Mouse (Mus musculus): ENCODE measurements around the gene Ccdc138. TPM values are rescaled to one million over a fixed set of nuclear protein-coding genes. Genes with fewer than 3 reads are reported as not detected.

Gene Ccdc138
- total RNA-seq, 1 experiment, result 6.6 TPM

DNA sequence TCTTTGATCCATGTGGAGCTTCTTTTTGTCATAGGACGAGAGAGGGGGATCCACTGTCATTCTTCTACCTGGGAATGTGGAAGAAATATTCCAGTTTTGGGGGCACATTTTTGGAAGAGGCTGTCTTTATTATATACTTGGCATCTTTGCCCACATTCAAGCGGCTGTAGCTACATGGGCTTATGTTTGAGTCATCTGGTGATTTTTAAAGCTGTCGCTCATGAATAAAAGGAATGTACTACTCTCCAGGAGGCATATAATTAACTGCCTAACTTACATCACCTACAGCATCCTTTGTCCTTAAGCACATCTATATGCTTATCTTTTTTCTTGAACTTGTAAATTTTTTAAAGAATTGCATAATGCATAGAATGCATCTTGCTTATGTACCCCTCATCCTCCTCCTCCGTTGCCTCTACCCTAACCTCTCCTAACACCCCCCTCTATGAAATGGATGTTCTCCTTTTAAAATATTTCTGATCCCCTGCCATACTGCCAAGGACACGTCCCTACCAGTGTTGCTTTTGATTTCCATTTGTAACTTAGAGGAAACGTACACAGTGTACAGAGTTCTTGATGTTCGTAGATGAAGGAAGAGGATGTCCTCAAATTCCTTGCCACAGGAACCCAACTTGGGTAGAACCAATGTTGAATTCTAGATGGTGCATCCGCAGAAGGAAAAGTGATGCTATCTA is 57.1 kb downstream of the Ccdc138 start:
- no peak overlapping the region for H3K4me3 ChIP-seq (ENCODE audit: insufficient read depth in 1 of 2, low read depth in 1 of 2, low read length in 2 of 2, poor library complexity in 1 of 2, severe bottlenecking in 1 of 2)
- H3K27ac ChIP-seq (ENCODE audit: insufficient read depth, low read depth, low read length, poor library complexity, severe bottlenecking), result no peak overlapping the region
- no peaks in the 10 kb centered on the region for H3K9me3 ChIP-seq (ENCODE audit: control insufficient read depth, insufficient read depth, low read depth, low read length)
- H3K36me3 ChIP-seq (ENCODE audit: control insufficient read depth, insufficient read depth, low read length, poor library complexity, severe bottlenecking), result no peaks in the 10 kb centered on the region
- H3K4me1 ChIP-seq (ENCODE audit: control insufficient read depth in 2 of 2, insufficient read depth in 2 of 2, low read length in 2 of 2, poor library complexity in 1 of 2), result 0 out of 4 replicates have a peak, but pooled peaks cover 0 to 2% of the 10 kb centered on the region in 2 experiments
- no peak overlapping the region for H3K9ac ChIP-seq (ENCODE audit: insufficient read depth, low read depth, low read length, poor library complexity, severe bottlenecking)
- in situ Hi-C loops (cut with MboI; ENCODE audit: low sequenced_read_pairs in 2 of 2, unreplicated experiment in 2 of 2), result no loop called here
- DNase-seq (ENCODE audit: low read depth, low spot score), result no peak
- TF ChIP-seq ZC3H11A (IDR thresholded peaks at IDR 0.05; ENCODE audit: borderline replicate concordance, low read depth, low read length), result no peak
- TF ChIP-seq MAFK (IDR thresholded peaks at IDR 0.05; ENCODE audit: insufficient read depth, low read depth, low read length), result no peak
- no peak for TF ChIP-seq ZNF384 (IDR thresholded peaks at IDR 0.05; ENCODE audit: low read depth, low read length)
- no peak for TF ChIP-seq HCFC1 (IDR thresholded peaks at IDR 0.05; ENCODE audit: borderline replicate concordance, insufficient read depth, low read length)
- no peak for TF ChIP-seq CHD2 (IDR thresholded peaks at IDR 0.05; ENCODE audit: low read depth, low read length)

DNA sequence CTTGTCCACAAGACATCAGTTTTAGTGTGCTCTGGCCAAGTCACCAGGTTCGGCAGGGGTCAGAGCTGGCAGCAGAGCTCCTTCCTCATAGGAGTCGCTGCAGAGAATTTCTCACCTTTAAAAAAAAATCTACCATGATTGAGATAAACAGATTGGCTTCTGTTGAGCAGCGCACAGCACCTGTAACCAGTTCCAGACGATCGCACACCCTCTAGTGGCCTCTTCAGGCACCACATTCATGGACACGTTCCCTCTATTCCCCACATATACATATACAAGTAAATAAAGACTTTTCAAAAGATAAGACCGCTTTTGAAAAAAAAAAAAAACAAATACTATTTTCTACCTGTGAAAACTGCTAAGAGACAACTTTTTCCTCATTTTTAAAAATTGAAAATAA is 61.4 kb downstream of the Ccdc138 start:
- Histone ChIP-seq H3K27ac (ENCODE audit: insufficient read depth, low read depth, low read length, poor library complexity, severe bottlenecking) (no peak overlapping the region), H3K4me1 (ENCODE audit: control insufficient read depth in 2 of 2, insufficient read depth in 2 of 2, low read length in 2 of 2, poor library complexity in 1 of 2) (0 out of 4 replicates have a peak, but pooled peaks cover 0 to 2% of the 10 kb centered on the region in 2 experiments), H3K36me3 (ENCODE audit: control insufficient read depth, insufficient read depth, low read length, poor library complexity, severe bottlenecking) (no peaks in the 10 kb centered on the region), H3K9me3 (ENCODE audit: control insufficient read depth, insufficient read depth, low read depth, low read length) (no peaks in the 10 kb centered on the region), H3K4me3 (ENCODE audit: insufficient read depth in 1 of 2, low read depth in 1 of 2, low read length in 2 of 2, poor library complexity in 1 of 2, severe bottlenecking in 1 of 2) (no peak overlapping the region), H3K9ac (ENCODE audit: insufficient read depth, low read depth, low read length, poor library complexity, severe bottlenecking) (peak overlapping the region; percentile 47; the same call in 1 of the 2 replicates)
- in situ Hi-C loops (cut with MboI; ENCODE audit: low sequenced_read_pairs in 2 of 2, unreplicated experiment in 2 of 2), result no loop called here
- DNase-seq (ENCODE audit: low read depth, low spot score), result peak; percentile 70
- TF ChIP-seq MAFK (IDR thresholded peaks at IDR 0.05; ENCODE audit: insufficient read depth, low read depth, low read length), result no peak
- TF ChIP-seq ZNF384 (IDR thresholded peaks at IDR 0.05; ENCODE audit: low read depth, low read length), result peak; percentile 56

DNA sequence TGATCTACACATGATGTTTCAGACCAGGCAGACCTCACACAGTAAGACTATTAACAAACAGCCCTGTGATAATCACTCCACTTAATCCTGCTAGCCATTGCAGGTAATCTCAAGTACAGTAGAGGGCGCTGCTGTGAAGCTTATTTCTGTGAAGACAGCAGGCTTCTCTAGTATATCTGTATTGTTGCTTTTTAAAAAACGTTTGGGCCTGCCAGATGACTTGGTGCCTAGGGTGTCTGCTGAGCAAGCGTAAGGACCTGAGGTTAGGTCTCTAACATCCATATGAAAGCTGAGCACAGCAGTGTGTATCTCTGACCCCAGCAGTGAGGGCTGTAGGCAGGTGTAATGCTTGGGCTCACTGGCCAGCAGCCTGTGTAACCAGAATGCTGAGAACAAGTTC is 62.2 kb downstream of the Ccdc138 start:
- H3K4me3 ChIP-seq (ENCODE audit: insufficient read depth in 1 of 2, low read depth in 1 of 2, low read length in 2 of 2, poor library complexity in 1 of 2, severe bottlenecking in 1 of 2), result no peak overlapping the region
- H3K9ac ChIP-seq (ENCODE audit: insufficient read depth, low read depth, low read length, poor library complexity, severe bottlenecking), result no peak overlapping the region
- in situ Hi-C loops (cut with MboI; ENCODE audit: low sequenced_read_pairs in 2 of 2, unreplicated experiment in 2 of 2), result no loop called here
- 0 out of 4 replicates have a peak, but pooled peaks cover 0 to 2% of the 10 kb centered on the region in 2 experiments for H3K4me1 ChIP-seq (ENCODE audit: control insufficient read depth in 2 of 2, insufficient read depth in 2 of 2, low read length in 2 of 2, poor library complexity in 1 of 2)
- TF ChIP-seq HCFC1 (IDR thresholded peaks at IDR 0.05; ENCODE audit: borderline replicate concordance, insufficient read depth, low read length) (no peak), ZNF384 (IDR thresholded peaks at IDR 0.05; ENCODE audit: low read depth, low read length) (no peak), CHD2 (IDR thresholded peaks at IDR 0.05; ENCODE audit: low read depth, low read length) (no peak), ZC3H11A (IDR thresholded peaks at IDR 0.05; ENCODE audit: borderline replicate concordance, low read depth, low read length) (peak; percentile 52; the same call in 1 of the 2 replicates)
- H3K36me3 ChIP-seq (ENCODE audit: control insufficient read depth, insufficient read depth, low read length, poor library complexity, severe bottlenecking), result no peaks in the 10 kb centered on the region
- H3K27ac ChIP-seq (ENCODE audit: insufficient read depth, low read depth, low read length, poor library complexity, severe bottlenecking), result no peak overlapping the region
- peak; percentile 62 for DNase-seq (ENCODE audit: low read depth, low spot score)
- no peaks in the 10 kb centered on the region for H3K9me3 ChIP-seq (ENCODE audit: control insufficient read depth, insufficient read depth, low read depth, low read length)

DNA sequence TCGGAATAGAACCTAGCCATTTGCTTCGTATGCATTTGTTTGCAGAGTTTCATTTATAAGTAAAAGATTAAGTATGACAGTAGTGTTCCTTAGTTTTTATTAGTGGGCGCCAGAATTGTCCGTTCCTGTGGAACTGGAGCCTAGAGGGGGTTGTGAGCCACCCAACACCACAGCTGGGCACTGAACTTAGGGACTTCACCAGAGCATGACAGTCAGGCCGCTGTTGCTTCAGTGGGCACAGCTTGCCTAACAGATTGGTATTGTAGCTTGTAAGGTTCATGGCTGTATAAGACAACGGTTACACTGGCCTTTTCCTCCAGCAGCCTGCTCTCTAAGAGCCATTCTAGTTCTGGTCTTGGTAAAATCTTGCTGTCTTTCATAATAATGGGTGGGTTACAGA is 62.8 kb downstream of the Ccdc138 start:
- in situ Hi-C loops (cut with MboI; ENCODE audit: low sequenced_read_pairs in 2 of 2, unreplicated experiment in 2 of 2), result no loop called here
- no peak overlapping the region for H3K9ac ChIP-seq (ENCODE audit: insufficient read depth, low read depth, low read length, poor library complexity, severe bottlenecking)
- no peaks in the 10 kb centered on the region for H3K9me3 ChIP-seq (ENCODE audit: control insufficient read depth, insufficient read depth, low read depth, low read length)
- H3K4me3 ChIP-seq (ENCODE audit: insufficient read depth in 1 of 2, low read depth in 1 of 2, low read length in 2 of 2, poor library complexity in 1 of 2, severe bottlenecking in 1 of 2), result no peak overlapping the region
- TF ChIP-seq ZNF384 (IDR thresholded peaks at IDR 0.05; ENCODE audit: low read depth, low read length) (no peak), MAFK (IDR thresholded peaks at IDR 0.05; ENCODE audit: insufficient read depth, low read depth, low read length) (no peak)
- DNase-seq (ENCODE audit: low read depth, low spot score), result no peak
- no peaks in the 10 kb centered on the region for H3K36me3 ChIP-seq (ENCODE audit: control insufficient read depth, insufficient read depth, low read length, poor library complexity, severe bottlenecking)
- 0 out of 4 replicates have a peak, but pooled peaks cover 0 to 2% of the 10 kb centered on the region in 2 experiments for H3K4me1 ChIP-seq (ENCODE audit: control insufficient read depth in 2 of 2, insufficient read depth in 2 of 2, low read length in 2 of 2, poor library complexity in 1 of 2)
- H3K27ac ChIP-seq (ENCODE audit: insufficient read depth, low read depth, low read length, poor library complexity, severe bottlenecking), result no peak overlapping the region
